Mouse (Mus musculus): ENCODE measurements around the gene Rell1. TPM values are rescaled to one million over a fixed set of nuclear protein-coding genes. Genes with fewer than 3 reads are reported as not detected.

The Rell1 gene
- polyA plus RNA-seq, 1 experiment from 2014 or later: 22.7 TPM

DNA sequence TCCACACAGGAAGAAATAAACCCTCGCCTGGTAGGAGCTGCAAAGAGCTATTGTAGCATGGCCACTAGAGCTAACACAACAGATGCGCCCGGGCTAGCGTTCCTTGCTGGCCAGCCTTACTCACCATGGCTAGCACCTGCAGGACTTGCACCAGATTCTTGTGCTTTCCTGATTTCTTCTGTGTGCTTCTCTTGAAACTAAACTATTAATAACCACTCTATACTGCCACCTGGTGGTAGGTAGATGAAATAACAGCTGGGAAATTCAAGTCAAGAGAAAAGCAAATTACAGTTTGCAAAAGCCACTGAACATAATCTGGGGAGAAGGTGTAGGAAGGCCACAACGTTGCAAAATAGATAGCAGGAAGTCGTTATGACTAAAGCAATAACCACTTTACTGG, 82.0 kb downstream of the Rell1 start:
- Histone ChIP-seq H3K27me3 (no peaks in the 10 kb centered on the region), H3K27ac (no peak overlapping the region), H3K4me2 (no peak overlapping the region), H3K9ac (no peak overlapping the region), H3K4me1 (no peaks in the 10 kb centered on the region), H3K4me3 (no peak overlapping the region), H3K36me3 (no peaks in the 10 kb centered on the region), H3K9me3 (no peaks in the 10 kb centered on the region)
- 32% methylated on average over 6 of the region's 6 CpGs for WGBS
- no peak for ATAC-seq (ENCODE audit: insufficient number of reproducible peaks, low FRiP score, low TSS enrichment, low read depth)

DNA sequence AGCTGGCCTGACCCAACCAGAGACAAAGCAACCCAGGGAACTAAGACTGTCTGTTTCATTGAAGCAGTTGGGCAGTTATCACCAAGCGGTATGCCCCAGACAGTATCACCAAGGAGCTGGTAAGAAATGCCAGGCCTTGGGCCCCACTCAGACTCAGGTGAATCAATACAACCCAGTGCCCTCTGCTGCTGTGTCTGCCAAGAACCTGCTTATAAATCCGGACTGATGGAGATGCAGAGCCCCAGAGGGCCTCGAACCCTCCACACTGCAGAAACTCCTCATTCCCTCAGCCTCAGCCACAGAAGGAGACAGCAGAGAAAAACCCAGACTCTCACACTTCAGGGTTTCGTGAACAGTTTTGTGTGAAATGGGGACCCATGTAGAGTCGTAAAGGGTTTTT, 82.4 kb downstream of the Rell1 start:
- WGBS: 77% methylated on average over 5 of the region's 5 CpGs
- no peak overlapping the region for H3K4me3 ChIP-seq
- no peak for ATAC-seq (ENCODE audit: insufficient number of reproducible peaks, low FRiP score, low TSS enrichment, low read depth)

DNA sequence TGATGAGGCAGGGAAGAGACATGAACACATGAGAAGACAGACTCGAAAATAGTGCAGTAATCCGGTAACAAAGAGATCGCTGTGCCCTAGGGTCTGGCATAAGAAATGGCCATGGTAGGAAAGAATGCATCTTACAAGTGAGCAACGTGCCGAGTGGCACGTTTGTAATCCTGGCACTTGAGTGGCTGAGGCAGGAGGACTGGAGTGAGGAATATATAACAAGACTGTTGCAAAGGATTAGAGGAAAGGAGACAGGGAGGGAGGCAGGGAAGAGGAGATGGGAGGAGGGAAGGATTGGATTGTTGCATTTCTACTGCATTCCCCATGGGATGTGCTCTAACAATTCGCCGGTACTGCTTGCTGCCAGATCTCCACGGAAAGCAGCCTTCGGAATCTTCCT, 89.7 kb downstream of the Rell1 start:
- no peak overlapping the region for H3K4me3 ChIP-seq
- 67% methylated on average over 10 of the region's 10 CpGs for WGBS
- no peak for ATAC-seq (ENCODE audit: insufficient number of reproducible peaks, low FRiP score, low TSS enrichment, low read depth)

More for the DNA sequence above, 82.4 kb downstream of the Rell1 start:
- H3K9ac ChIP-seq: no peak overlapping the region
- H3K27me3 ChIP-seq: no peaks in the 10 kb centered on the region
- H3K36me3 ChIP-seq: no peaks in the 10 kb centered on the region
- no peak overlapping the region for H3K4me2 ChIP-seq
- H3K4me1 ChIP-seq: no peaks in the 10 kb centered on the region
- no peak overlapping the region for H3K27ac ChIP-seq
- H3K9me3 ChIP-seq: no peaks in the 10 kb centered on the region

DNA sequence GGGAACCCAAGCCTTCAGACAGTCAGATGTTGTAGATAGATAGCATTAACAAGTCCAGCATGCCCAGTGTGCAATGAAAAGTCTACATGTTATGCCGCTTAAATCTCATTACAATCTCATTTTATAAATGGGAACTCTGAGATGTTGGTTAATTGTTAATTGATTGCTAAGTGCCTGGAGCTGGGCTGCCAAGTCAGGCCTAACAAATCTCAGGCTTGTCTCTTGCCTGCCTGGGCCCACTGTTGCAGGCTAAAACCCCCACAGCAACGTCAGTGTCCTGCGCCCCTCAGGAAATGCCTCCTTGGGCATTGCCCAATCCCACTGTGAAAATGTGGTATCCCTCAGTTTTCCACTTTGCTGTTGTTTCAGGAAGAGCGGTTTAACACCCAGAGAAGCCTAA, 92.6 kb downstream of the Rell1 start:
- H3K4me2 ChIP-seq: no peak overlapping the region
- H3K9me3 ChIP-seq: no peaks in the 10 kb centered on the region
- no peak for ATAC-seq (ENCODE audit: insufficient number of reproducible peaks, low FRiP score, low TSS enrichment, low read depth)
- no peaks in the 10 kb centered on the region for H3K27me3 ChIP-seq
- H3K9ac ChIP-seq: no peak overlapping the region
- 83% methylated on average over 4 of the region's 4 CpGs for WGBS
- H3K4me1 ChIP-seq: no peaks in the 10 kb centered on the region
- H3K36me3 ChIP-seq: no peaks in the 10 kb centered on the region
- no peak overlapping the region for H3K27ac ChIP-seq
- no peak overlapping the region for H3K4me3 ChIP-seq

More for the DNA sequence above, 89.7 kb downstream of the Rell1 start:
- no peak overlapping the region for H3K27ac ChIP-seq
- no peaks in the 10 kb centered on the region for H3K36me3 ChIP-seq
- no peaks in the 10 kb centered on the region for H3K9me3 ChIP-seq
- no peak overlapping the region for H3K4me2 ChIP-seq
- H3K9ac ChIP-seq: no peak overlapping the region
- H3K27me3 ChIP-seq: no peaks in the 10 kb centered on the region
- H3K4me1 ChIP-seq: no peaks in the 10 kb centered on the region

DNA sequence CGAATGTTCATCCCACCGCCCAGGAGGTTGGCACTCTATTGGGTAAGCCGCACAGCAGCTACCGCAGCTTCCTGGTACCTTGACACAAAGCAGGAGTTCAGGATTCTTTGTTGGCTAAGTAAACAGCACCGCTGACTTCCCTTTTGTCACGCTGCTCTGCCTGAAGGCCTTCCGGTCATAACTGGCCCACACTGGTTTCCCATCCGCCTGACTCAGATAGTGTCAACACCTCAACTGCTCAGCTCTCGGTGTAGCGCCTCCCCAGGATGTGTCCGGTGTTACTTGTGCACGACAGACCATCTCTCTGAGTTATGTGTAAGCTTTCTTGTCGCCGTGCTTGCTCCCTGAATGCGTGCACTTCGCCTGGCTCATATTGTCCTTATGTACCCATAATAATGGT, 93.8 kb downstream of the Rell1 start:
- no peaks in the 10 kb centered on the region for H3K9me3 ChIP-seq
- H3K9ac ChIP-seq: no peak overlapping the region
- H3K27me3 ChIP-seq: no peaks in the 10 kb centered on the region
- H3K4me3 ChIP-seq: no peak overlapping the region
- no peak overlapping the region for H3K4me2 ChIP-seq
- no peak overlapping the region for H3K27ac ChIP-seq
- H3K4me1 ChIP-seq: no peaks in the 10 kb centered on the region
- no peak for ATAC-seq (ENCODE audit: insufficient number of reproducible peaks, low FRiP score, low TSS enrichment, low read depth)
- 83% methylated on average over 16 of the region's 16 CpGs for WGBS
- H3K36me3 ChIP-seq: no peaks in the 10 kb centered on the region

DNA sequence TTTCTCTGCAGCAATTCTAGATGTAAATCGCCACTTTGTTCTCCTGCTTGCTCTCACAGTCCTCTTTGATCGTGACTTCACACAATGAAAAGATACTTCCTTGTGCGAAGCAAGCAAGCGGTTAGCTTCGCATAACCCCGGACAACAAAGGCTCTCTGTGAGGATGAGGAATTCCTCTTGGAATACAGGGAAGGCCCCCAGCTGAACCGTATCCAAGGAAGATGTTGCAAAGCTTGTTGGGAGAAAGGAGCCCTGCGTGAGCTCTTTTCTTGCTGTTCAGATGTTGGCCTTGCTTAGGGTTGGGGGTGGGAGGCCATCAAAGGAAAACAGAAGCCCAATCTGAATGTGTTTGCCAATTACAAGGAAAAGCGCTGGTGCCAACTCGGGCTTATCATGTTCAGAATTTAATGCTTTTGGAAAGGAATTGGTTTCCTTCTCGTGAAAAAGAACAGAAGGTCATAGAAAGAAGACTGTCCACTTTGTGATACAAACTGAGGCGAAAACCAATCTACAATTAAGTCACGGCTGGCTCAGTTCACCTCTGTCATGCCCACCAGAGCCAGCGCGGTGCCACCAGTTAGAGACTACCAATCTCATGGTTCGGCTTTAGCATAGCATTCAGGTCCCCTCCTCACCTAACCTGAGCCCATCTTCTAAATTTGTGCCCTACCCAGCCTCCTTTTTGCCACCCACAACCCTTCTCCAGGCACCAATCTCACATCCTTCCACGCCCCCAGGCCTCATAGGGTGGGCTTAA, 96.3 kb downstream of the Rell1 start:
- no peak overlapping the region for H3K9ac ChIP-seq
- H3K4me1 ChIP-seq: no peaks in the 10 kb centered on the region
- H3K27me3 ChIP-seq: no peaks in the 10 kb centered on the region
- H3K4me2 ChIP-seq: no peak overlapping the region
- ATAC-seq (ENCODE audit: insufficient number of reproducible peaks, low FRiP score, low TSS enrichment, low read depth): no peak
- no peak overlapping the region for H3K27ac ChIP-seq
- no peaks in the 10 kb centered on the region for H3K9me3 ChIP-seq
- H3K4me3 ChIP-seq: no peak overlapping the region
- WGBS: 71% methylated on average over 17 of the region's 17 CpGs
- H3K36me3 ChIP-seq: no peaks in the 10 kb centered on the region

DNA sequence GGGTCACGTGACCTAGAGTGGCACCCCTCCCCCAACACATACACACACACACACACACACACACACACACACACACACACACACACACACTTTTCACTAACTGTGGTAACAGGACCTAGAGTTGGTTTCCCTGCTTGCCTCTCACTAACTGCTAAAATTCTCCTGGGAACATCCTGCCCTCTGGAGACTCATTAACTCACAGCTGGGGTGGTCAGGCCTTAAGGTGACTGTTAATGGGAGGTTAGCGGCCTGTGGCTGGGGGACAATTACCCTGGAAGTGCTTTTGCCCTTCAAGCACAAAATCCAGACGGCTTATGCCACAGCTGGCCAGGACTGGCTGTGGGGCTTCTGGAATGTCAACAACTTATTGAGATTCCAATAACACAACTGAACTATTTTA, 101.3 kb downstream of the Rell1 start:
- Histone ChIP-seq H3K27ac (no peak overlapping the region), H3K27me3 (no peaks in the 10 kb centered on the region), H3K9ac (no peak overlapping the region), H3K36me3 (no peaks in the 10 kb centered on the region), H3K4me3 (no peak overlapping the region), H3K4me2 (no peak overlapping the region), H3K4me1 (no peaks in the 10 kb centered on the region), H3K9me3 (no peaks in the 10 kb centered on the region)
- WGBS: 25% methylated on average over 3 of the region's 3 CpGs
- ATAC-seq (ENCODE audit: insufficient number of reproducible peaks, low FRiP score, low TSS enrichment, low read depth): no peak

DNA sequence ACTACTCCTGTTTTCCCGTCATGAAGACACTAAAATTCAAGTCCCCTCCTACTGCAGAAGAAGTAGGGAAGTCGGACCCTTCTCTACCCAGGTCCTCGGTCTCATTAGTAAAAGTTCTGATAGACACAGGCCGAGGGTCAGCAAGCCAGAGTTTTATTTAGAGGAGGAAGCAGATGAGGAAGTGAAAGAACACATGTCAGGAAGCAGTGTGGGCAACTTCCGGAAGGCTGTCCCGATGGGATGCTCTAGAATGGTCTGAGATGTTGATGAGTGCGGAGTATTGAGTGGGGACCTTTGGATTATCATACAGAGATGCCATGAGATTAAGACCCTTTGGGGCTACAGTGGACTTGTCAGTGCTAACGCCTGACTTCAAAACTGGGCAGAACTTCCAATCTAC, 109.8 kb downstream of the Rell1 start:
- H3K4me1 ChIP-seq: no peaks in the 10 kb centered on the region
- H3K9ac ChIP-seq: no peak overlapping the region
- ATAC-seq (ENCODE audit: insufficient number of reproducible peaks, low FRiP score, low TSS enrichment, low read depth): no peak
- H3K27ac ChIP-seq: no peak overlapping the region
- no peaks in the 10 kb centered on the region for H3K27me3 ChIP-seq
- no peaks in the 10 kb centered on the region for H3K9me3 ChIP-seq
- 81% methylated on average over 8 of the region's 8 CpGs for WGBS
- H3K4me2 ChIP-seq: no peak overlapping the region
- no peaks in the 10 kb centered on the region for H3K36me3 ChIP-seq
- no peak overlapping the region for H3K4me3 ChIP-seq

Other genes starting within 250 kb of the Rell1 start
- 5.0 and 5.1 TPM in 2 replicates for gene 0610040J01Rik, start 156.5 kb downstream of the Rell1 start, polyA plus RNA-seq (2015; fragmentation: Nextera tagmentation; extraction: Ambion mirVana)
- 29.5 and 31.5 TPM in 2 replicates for gene Pgm2, start 124.1 kb upstream of the Rell1 start, polyA plus RNA-seq (2015; fragmentation: Nextera tagmentation; extraction: Ambion mirVana)
- gene Tbc1d1, start 187.4 kb upstream of the Rell1 start, polyA plus RNA-seq (2015; fragmentation: Nextera tagmentation; extraction: Ambion mirVana): 16.4 and 18.4 TPM in 2 replicates

All from limb, embryonic 15.5 days (tissue).